Mouse (Mus musculus): Measurements from ENCODE around the gene Cers6. TPM values are rescaled to one million over a fixed set of nuclear protein-coding genes. Genes with fewer than 3 reads are reported as not detected.

Gene Cers6
- polyA plus RNA-seq, 1 experiment from 2014 or later: 26.8 TPM

DNA sequence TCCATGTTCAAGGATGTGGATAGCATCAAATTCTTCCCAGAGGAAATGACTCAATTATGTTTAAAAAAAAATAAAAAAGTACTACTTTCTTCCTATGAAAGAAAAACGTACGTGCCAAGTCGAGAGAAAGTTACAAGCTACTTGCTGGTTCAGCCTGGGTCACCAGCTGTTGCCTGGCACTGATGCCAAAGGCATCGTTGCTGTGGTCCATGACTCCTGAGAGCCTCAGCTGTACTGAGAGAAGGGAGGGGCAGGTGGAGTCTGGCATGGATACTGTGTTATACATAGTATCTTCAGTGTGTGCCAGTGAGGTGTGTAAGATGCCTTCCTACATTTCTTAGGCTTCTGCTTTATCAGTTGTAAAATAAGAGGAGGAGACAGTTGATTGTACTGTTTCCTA is 277.5 kb downstream of the Cers6 start:
- no peak overlapping the region for H3K27ac ChIP-seq (replicated peaks; ENCODE audit: low read depth, low read length)
- H3K36me3 ChIP-seq (ENCODE audit: control insufficient read depth, insufficient read depth, low read length): no peaks in the 10 kb centered on the region
- H3K4me1 ChIP-seq (ENCODE audit: control insufficient read depth, insufficient read depth, low read length): no peaks in the 10 kb centered on the region
- no peak overlapping the region for H3K4me2 ChIP-seq (ENCODE audit: low read depth, severe bottlenecking)
- H3K4me3 ChIP-seq (ENCODE audit: low read depth, low read length): no peak overlapping the region
- no peak for ATAC-seq (ENCODE audit: insufficient number of reproducible peaks, low FRiP score, low TSS enrichment, low read depth)
- no peaks in the 10 kb centered on the region for H3K27me3 ChIP-seq (ENCODE audit: control insufficient read depth, insufficient read depth, low read length)
- DNase-seq (ENCODE audit: low spot score): no peak
- H3K9me3 ChIP-seq (ENCODE audit: control insufficient read depth, low read length): no peaks in the 10 kb centered on the region
- H3K9ac ChIP-seq (ENCODE audit: low read length): no peak overlapping the region
- 89% methylated on average over 4 of the region's 4 CpGs for whole genome bisulfite sequencing

DNA sequence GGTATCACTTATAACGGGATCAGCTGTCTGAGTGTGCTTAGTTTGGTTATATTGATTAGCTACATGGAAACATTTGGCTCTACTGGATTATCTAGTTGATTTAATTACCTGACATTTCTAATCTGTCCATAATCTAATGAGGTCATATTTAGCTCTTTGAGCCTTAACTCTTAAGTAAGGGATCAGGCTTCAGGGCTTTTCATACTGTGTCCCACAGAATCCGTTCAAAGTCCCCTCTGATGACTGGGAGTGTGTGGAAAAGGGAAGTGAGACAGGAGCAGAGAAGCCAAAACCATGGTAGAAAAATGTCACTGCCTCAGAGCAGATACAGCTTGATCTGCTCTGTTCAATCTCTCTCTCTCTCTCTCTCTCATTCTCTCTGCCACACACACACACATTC is 279.0 kb downstream of the Cers6 start:
- WGBS: 71% methylated on average over 2 of the region's 2 CpGs
- ATAC-seq (ENCODE audit: insufficient number of reproducible peaks, low FRiP score, low TSS enrichment, low read depth) (no peak), DNase-seq (ENCODE audit: low spot score) (no peak)
- Histone ChIP-seq H3K36me3 (ENCODE audit: control insufficient read depth, insufficient read depth, low read length) (no peaks in the 10 kb centered on the region), H3K4me2 (ENCODE audit: low read depth, severe bottlenecking) (no peak overlapping the region), H3K27me3 (ENCODE audit: control insufficient read depth, insufficient read depth, low read length) (no peaks in the 10 kb centered on the region), H3K4me1 (ENCODE audit: control insufficient read depth, insufficient read depth, low read length) (no peaks in the 10 kb centered on the region), H3K4me3 (ENCODE audit: low read depth, low read length) (no peak overlapping the region), H3K9me3 (ENCODE audit: control insufficient read depth, low read length) (no peaks in the 10 kb centered on the region), H3K27ac (replicated peaks; ENCODE audit: low read depth, low read length) (no peak overlapping the region), H3K9ac (ENCODE audit: low read length) (no peak overlapping the region)

DNA sequence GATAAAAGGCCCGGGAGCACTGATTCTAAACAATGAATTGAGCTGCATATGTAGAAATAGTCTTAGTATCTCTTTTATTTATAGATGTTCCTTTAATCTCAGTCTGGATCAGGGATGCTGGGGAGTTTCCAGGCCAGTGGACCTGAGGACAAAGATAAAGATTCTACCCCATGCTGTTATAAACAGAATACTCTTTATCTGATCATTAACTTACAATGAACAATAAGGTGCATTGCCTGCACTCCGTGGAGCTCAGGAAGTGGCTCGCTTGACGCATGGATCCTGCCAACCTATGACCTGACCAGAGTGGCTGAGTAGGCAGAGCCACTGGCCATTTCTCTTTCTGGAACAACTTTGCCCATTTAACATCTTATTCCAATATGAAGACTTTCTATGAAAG is 279.6 kb downstream of the Cers6 start:
- DNase-seq (ENCODE audit: low spot score): no peak

DNA sequence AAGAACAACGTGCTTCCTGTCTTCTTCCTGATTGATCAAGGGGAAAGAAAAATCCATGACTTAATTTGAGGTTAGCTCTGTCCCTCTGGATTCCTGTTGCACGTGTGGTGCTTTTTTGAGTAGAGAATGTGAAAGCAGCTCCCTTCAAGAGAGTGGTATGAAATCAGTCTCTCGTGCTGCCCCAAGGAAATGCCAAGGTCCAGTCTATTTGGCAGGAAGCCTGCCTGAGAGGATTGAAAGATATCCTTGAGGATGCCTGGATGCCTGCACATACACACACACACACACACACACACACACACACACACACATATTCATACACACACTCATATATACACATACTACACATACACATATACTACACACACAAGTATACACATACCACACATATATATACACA is 287.4 kb downstream of the Cers6 start:
- H3K4me2 ChIP-seq (ENCODE audit: low read depth, severe bottlenecking): no peak overlapping the region
- H3K4me3 ChIP-seq (ENCODE audit: low read depth, low read length): no peak overlapping the region
- no peaks in the 10 kb centered on the region for H3K9me3 ChIP-seq (ENCODE audit: control insufficient read depth, low read length)
- no peak overlapping the region for H3K27ac ChIP-seq (replicated peaks; ENCODE audit: low read depth, low read length)
- WGBS: 77% methylated on average over 3 of the region's 3 CpGs
- no peaks in the 10 kb centered on the region for H3K4me1 ChIP-seq (ENCODE audit: control insufficient read depth, insufficient read depth, low read length)
- ATAC-seq (ENCODE audit: insufficient number of reproducible peaks, low FRiP score, low TSS enrichment, low read depth): no peak
- DNase-seq (ENCODE audit: low spot score): no peak
- H3K27me3 ChIP-seq (ENCODE audit: control insufficient read depth, insufficient read depth, low read length): no peaks in the 10 kb centered on the region
- H3K36me3 ChIP-seq (ENCODE audit: control insufficient read depth, insufficient read depth, low read length): no peaks in the 10 kb centered on the region
- no peak overlapping the region for H3K9ac ChIP-seq (ENCODE audit: low read length)

More for the DNA sequence above, 279.6 kb downstream of the Cers6 start:
- Histone ChIP-seq H3K27ac (replicated peaks; ENCODE audit: low read depth, low read length) (no peak overlapping the region), H3K9me3 (ENCODE audit: control insufficient read depth, low read length) (no peaks in the 10 kb centered on the region), H3K36me3 (ENCODE audit: control insufficient read depth, insufficient read depth, low read length) (no peaks in the 10 kb centered on the region), H3K9ac (ENCODE audit: low read length) (no peak overlapping the region), H3K4me2 (ENCODE audit: low read depth, severe bottlenecking) (no peak overlapping the region), H3K4me1 (ENCODE audit: control insufficient read depth, insufficient read depth, low read length) (no peaks in the 10 kb centered on the region), H3K27me3 (ENCODE audit: control insufficient read depth, insufficient read depth, low read length) (no peaks in the 10 kb centered on the region), H3K4me3 (ENCODE audit: low read depth, low read length) (no peak overlapping the region)
- 87% methylated on average over 4 of the region's 4 CpGs for WGBS
- no peak for ATAC-seq (ENCODE audit: insufficient number of reproducible peaks, low FRiP score, low TSS enrichment, low read depth)

DNA sequence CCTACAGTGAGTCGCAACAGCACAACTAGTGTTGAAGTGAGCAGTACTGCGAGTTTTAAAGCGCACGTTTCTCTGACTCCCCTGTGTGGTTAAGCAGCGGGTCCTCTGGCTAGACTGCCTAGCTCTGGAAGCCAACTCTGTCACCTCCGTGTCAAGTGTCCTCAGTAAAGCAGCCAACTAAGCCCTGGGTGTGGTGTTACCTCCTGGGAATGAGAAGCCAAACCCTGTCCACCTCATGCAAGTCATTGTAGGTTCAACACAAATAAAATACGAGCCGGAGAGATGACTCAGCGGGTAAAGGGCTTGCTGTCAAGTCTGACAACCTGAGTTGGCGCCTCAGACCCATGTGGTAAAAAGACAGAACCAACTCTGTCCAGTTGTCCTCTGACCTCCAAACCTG is 287.9 kb downstream of the Cers6 start:
- Histone ChIP-seq H3K36me3 (ENCODE audit: control insufficient read depth, insufficient read depth, low read length) (no peaks in the 10 kb centered on the region), H3K9me3 (ENCODE audit: control insufficient read depth, low read length) (no peaks in the 10 kb centered on the region), H3K27me3 (ENCODE audit: control insufficient read depth, insufficient read depth, low read length) (no peaks in the 10 kb centered on the region), H3K4me2 (ENCODE audit: low read depth, severe bottlenecking) (no peak overlapping the region), H3K4me3 (ENCODE audit: low read depth, low read length) (no peak overlapping the region), H3K27ac (replicated peaks; ENCODE audit: low read depth, low read length) (no peak overlapping the region), H3K4me1 (ENCODE audit: control insufficient read depth, insufficient read depth, low read length) (no peaks in the 10 kb centered on the region), H3K9ac (ENCODE audit: low read length) (no peak overlapping the region)
- DNase-seq (ENCODE audit: low spot score) (no peak), ATAC-seq (ENCODE audit: insufficient number of reproducible peaks, low FRiP score, low TSS enrichment, low read depth) (no peak)
- WGBS: 88% methylated on average over 10 of the region's 10 CpGs

DNA sequence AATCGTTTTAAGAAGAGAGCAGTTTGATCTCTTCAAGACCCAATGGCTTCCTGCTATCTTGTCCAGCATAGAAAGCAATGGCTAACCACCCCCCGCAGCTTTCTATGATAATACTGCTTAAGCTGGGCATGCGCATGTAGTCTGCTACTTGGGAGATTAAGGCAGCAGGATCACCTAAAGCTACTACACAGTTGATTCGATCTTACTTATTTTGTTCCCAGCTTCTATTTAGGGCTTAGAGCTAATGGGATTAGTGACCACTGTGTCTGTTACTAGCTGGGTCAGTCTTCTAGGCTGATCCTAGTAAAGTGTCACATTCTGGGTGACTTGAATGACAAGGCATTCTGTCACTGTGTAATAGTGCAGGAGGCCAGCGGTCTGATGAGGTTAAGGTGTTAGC is 289.6 kb downstream of the Cers6 start:
- WGBS: 83% methylated on average over 5 of the region's 5 CpGs
- Histone ChIP-seq H3K4me1 (ENCODE audit: control insufficient read depth, insufficient read depth, low read length) (no peaks in the 10 kb centered on the region), H3K4me3 (ENCODE audit: low read depth, low read length) (no peak overlapping the region), H3K9ac (ENCODE audit: low read length) (no peak overlapping the region), H3K27ac (replicated peaks; ENCODE audit: low read depth, low read length) (no peak overlapping the region), H3K27me3 (ENCODE audit: control insufficient read depth, insufficient read depth, low read length) (no peaks in the 10 kb centered on the region), H3K4me2 (ENCODE audit: low read depth, severe bottlenecking) (no peak overlapping the region), H3K9me3 (ENCODE audit: control insufficient read depth, low read length) (no peaks in the 10 kb centered on the region), H3K36me3 (ENCODE audit: control insufficient read depth, insufficient read depth, low read length) (no peaks in the 10 kb centered on the region)
- ATAC-seq (ENCODE audit: insufficient number of reproducible peaks, low FRiP score, low TSS enrichment, low read depth) (no peak), DNase-seq (ENCODE audit: low spot score) (no peak)

DNA sequence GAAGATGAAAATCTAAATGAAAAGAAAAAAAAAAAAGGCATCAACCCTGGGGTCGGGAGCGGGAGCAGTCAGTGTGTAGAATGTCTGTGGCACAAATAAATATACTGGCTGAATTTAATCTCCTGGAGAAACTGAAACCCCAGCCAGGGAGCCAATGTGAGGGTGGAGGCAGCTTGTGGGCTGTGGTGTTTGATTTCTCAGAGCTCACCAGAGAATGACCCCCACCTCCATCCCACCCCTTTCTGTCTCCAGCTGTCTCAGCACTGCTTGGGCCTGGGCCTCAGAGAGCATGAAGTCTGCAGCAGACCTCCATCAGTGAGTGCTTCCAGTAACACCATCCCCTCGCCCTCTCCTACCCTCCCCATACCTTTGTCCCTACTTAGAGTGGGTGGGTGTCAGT is 294.6 kb downstream of the Cers6 start:
- DNase-seq (ENCODE audit: low spot score): no peak
- Histone ChIP-seq H3K27me3 (ENCODE audit: control insufficient read depth, insufficient read depth, low read length) (no peaks in the 10 kb centered on the region), H3K9me3 (ENCODE audit: control insufficient read depth, low read length) (no peaks in the 10 kb centered on the region), H3K27ac (replicated peaks; ENCODE audit: low read depth, low read length) (no peak overlapping the region), H3K36me3 (ENCODE audit: control insufficient read depth, insufficient read depth, low read length) (no peaks in the 10 kb centered on the region), H3K4me2 (ENCODE audit: low read depth, severe bottlenecking) (no peak overlapping the region), H3K9ac (ENCODE audit: low read length) (no peak overlapping the region), H3K4me3 (ENCODE audit: low read depth, low read length) (no peak overlapping the region), H3K4me1 (ENCODE audit: control insufficient read depth, insufficient read depth, low read length) (no peaks in the 10 kb centered on the region)
- peak; percentile 80 for ATAC-seq (ENCODE audit: insufficient number of reproducible peaks, low FRiP score, low TSS enrichment, low read depth)
- WGBS: 64% methylated on average over 3 of the region's 3 CpGs

DNA sequence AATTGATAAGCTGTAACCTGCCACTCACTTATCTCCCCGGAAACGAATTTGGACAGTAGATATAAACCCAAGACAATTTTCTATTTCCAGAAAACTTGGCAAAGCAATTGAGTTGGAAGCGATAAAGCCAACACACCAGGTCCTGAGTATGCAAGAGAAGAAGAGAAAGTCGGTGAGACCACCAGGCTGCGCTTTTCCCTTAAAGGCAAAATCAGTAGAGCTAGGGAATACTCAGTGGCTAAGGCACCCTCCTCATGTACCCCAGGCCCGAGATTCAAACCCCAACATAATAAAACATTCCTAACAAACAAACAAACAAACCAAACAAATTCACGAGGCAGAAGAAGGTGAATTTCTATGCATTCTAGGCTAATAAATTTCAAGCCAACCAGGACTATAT is 295.0 kb downstream of the Cers6 start:
- Histone ChIP-seq H3K4me3 (ENCODE audit: low read depth, low read length) (no peak overlapping the region), H3K36me3 (ENCODE audit: control insufficient read depth, insufficient read depth, low read length) (no peaks in the 10 kb centered on the region), H3K27me3 (ENCODE audit: control insufficient read depth, insufficient read depth, low read length) (no peaks in the 10 kb centered on the region), H3K27ac (replicated peaks; ENCODE audit: low read depth, low read length) (no peak overlapping the region), H3K4me2 (ENCODE audit: low read depth, severe bottlenecking) (no peak overlapping the region), H3K9me3 (ENCODE audit: control insufficient read depth, low read length) (no peaks in the 10 kb centered on the region), H3K9ac (ENCODE audit: low read length) (no peak overlapping the region), H3K4me1 (ENCODE audit: control insufficient read depth, insufficient read depth, low read length) (no peaks in the 10 kb centered on the region)
- ATAC-seq (ENCODE audit: insufficient number of reproducible peaks, low FRiP score, low TSS enrichment, low read depth): no peak
- 63% methylated on average over 7 of the region's 7 CpGs for WGBS
- no peak for DNase-seq (ENCODE audit: low spot score)

DNA sequence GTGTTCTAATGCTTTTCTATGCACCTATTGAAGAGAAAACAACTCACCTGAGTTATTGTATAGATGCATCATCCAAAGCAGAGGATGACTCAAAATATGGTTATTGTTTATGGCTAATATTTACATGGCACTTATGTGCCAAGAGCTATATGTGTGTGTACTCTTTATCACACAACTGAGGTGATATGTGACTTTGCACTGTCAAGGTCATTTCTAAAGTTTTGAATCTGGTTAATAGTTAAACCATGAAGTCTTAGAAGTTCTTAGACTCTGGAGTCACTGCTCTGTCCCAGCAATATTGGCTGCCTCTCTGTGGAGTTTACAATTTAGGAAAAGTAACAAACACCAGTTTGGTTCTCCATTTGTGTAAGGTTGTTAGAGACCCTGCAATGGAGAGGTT is 297.7 kb downstream of the Cers6 start:
- Histone ChIP-seq H3K36me3 (ENCODE audit: control insufficient read depth, insufficient read depth, low read length) (no peaks in the 10 kb centered on the region), H3K9ac (ENCODE audit: low read length) (no peak overlapping the region), H3K9me3 (ENCODE audit: control insufficient read depth, low read length) (no peaks in the 10 kb centered on the region), H3K27ac (replicated peaks; ENCODE audit: low read depth, low read length) (no peak overlapping the region), H3K4me2 (ENCODE audit: low read depth, severe bottlenecking) (no peak overlapping the region), H3K4me1 (ENCODE audit: control insufficient read depth, insufficient read depth, low read length) (no peaks in the 10 kb centered on the region), H3K4me3 (ENCODE audit: low read depth, low read length) (no peak overlapping the region), H3K27me3 (ENCODE audit: control insufficient read depth, insufficient read depth, low read length) (no peaks in the 10 kb centered on the region)
- ATAC-seq (ENCODE audit: insufficient number of reproducible peaks, low FRiP score, low TSS enrichment, low read depth): no peak
- no peak for DNase-seq (ENCODE audit: low spot score)

All from limb, embryonic 11.5 days (tissue).